ENCODE assay signal across 14 mouse cellular contexts in the genomic region with DNA sequence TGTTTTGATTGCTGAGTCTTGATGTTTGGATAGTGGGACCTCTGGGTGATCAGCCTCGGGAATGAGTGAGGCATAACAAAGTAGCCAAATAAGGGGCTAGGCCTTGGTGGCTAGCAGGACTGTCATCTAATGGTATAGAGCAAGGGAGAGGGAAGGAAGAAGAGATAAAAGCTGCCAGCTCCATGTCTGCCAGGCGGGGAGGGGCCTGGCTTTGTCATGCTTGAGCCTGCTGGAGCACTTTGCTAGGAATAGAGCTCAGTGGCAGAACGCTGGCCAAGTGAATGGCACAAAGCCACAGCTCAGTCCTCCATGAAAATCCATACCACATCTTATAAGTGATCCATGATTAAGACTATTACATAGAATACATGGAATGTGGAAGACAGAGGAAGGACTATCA. TPM values are rescaled to one million over a fixed set of nuclear protein-coding genes. Genes with fewer than 3 reads are reported as not detected.
DNase-seq lines count a peak whose midpoint lies in the region; ATAC-seq lines count a peak whose summit lies in the region.
"Had no signal": no experiment of that assay in that cellular context is flagged by ENCODE, and none has a peak within 500 bp of the region (broad histone marks: within the 10 kb centered on the region; RNA-seq: fewer than 3 reads in every experiment).

No protein-coding gene starts in this region.

- DNase-seq in cerebellum, adult 11 months: peak; percentile 6
- DNase-seq in cerebellum, adult 9-10 months: no peak
- peak; percentile 3 for DNase-seq in layer of hippocampus, adult 11-12 months (ENCODE audit: low spot score)
- DNase-seq in layer of hippocampus, adult 18-20 months (ENCODE audit: low spot score in 2 of 2): no peak
- peak; percentile 28 for DNase-seq in adipocyte (ENCODE audit: low spot score)
- peak; percentile 41 to 65 for DNase-seq in cerebellum, postnatal 25 days
- no peak for DNase-seq in thymus, postnatal 4 days
- DNase-seq: adrenal gland, postnatal 10 days; heart, adult 11 months; heart, postnatal 36 days; kidney, adult 8-10 months; spleen, adult 18-20 months had no signal

- ATAC-seq in inflammation-experienced regulatory T-cells, adult 6 months: no peak
- ATAC-seq: hindbrain, embryonic 16.5 days had no signal

RNA-seq across cellular contexts. Expression of a gene that starts 10.0 kb away (rescaled TPM):
- total RNA-seq in layer of hippocampus, adult 18-20 months (2021): 100 to 1,000 TPM; 124 to 132 TPM
- polyA plus RNA-seq in inflammation-experienced regulatory T-cells, adult 6 months (2017; shearing (Covaris generic)): 10 to 100 TPM; 52.5 to 66.7 (median 60.8) TPM

Comparison
In these comparisons a context has a peak if more than half of its experiments do, and no peak if none do; other contexts are left out.
1. DNase-seq: peak in cerebellum, adult 11 months (single experiment), layer of hippocampus, adult 11-12 months (single experiment), adipocyte (single experiment) and cerebellum, postnatal 25 days (2 of 2); none in cerebellum, adult 9-10 months (single experiment), layer of hippocampus, adult 18-20 months (0 of 2) and thymus, postnatal 4 days (single experiment).